Mouse (Mus musculus) layer of hippocampus, postnatal 10 days (tissue): ENCODE data around the gene Kcnq1. TPM values are rescaled to one million over a fixed set of nuclear protein-coding genes. Genes with fewer than 3 reads are reported as not detected.

ENCODE experiments used
- DNase-seq, 2 experiments: peaks; one replicate each; pipeline ENCODE4 v3.0.0; 2021; ENCODE audit warnings: low spot score in 2 of 2
- total RNA-seq, 2 experiments: library from RNA; stranded (reverse); gene quantifications; 2 replicates each; pipeline ENCODE4 v1.2.3; 2021

Kcnq1 gene
- total RNA-seq, 2 experiments from 2014 or later = 1.0 to 2.3 TPM

DNA sequence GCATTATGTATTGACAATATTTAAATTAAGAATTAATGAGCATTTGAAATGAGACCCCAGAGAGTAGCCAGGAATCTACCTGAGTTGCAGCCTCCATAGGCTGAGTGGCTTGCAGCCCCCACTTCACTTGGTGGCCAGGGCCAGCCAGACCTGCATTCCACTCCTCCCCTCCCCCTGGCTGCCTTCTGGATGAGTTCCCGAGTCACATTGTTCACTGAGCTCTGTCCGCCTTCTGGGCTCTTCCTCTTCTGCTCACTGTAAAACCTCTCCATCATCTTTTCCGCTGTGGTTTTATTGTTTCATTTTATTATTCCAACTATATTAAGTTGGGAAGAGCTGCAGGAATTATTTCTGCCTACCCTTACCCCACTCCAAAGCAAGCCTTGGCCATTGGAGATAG is 204.1 kb downstream of the Kcnq1 start:
- no peak for DNase-seq

DNA sequence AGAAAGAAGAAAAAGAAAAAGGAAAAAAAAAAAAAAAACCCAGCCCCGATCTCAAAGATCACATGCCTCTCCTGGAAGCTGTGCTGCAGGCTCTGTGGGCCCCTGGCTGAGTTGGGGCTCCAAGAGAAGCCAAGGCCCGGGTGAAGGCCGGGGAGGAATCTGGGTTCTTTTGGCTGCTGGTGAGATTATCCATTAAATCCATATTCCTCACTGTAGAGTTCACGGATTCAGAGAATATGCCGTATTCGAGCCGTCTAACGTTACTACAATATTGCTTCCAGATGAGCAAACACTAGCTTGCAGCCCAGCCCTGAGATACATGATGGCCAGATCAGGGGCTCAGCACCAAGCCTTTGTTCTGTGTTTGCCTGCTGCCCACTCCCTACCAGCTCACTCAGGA is 204.7 kb downstream of the Kcnq1 start:
- DNase-seq = no peak

DNA sequence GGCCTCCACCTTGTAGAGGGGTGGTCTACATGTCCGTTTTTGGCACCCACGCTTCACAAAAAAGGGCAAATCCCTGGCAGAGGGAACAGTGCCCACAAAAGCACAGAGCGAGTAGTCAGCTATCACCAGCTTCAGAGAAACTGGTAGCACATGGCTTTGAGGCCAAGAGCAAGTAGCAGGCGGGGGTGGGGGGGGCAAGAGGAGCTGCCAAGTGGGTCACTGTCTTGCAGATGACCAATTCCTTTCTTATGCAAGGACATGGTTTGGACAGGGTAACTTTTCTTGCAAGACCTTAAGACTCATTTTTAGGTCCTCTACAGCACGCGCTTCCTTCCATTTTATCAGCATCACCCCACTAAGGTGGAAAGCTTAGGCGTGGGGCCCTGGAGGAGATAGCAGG is 205.3 kb downstream of the Kcnq1 start:
- DNase-seq = no peak

DNA sequence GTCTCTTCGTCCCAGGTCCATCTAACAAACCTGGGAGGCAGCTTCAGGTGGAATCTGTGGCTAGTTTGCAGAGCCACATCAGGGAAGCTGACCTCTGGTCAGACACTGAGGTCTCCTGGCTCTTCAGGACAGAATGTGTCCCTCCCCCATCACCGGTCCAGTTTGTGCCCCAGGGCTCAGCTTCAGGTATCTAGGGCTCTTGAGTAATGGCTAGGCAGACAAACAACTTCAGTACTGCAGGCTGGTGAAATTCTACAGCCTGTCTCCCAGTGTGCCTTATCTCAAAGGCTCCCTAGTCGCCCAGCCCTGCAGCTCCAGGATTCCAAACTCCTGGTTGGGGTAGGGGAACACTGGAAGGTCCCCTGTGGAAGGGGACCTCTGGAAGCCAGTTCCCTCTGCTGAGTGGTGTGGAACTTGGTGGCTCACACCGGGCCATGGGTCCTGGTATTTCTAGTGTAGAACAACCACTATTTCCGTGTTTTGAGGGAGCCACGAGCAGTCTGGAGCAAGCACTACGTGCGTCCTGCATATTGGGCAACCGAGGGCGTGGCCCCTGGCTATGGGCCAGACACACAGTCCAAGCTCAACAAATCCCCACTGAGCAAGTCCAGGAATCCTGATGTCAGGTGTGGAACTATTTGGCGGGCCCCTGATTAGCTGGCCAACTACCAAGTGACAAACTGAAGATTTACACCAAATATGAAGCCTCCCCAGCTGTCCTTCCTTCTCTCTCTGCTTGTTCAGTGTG is 207.6 kb downstream of the Kcnq1 start:
- no peak for DNase-seq

DNA sequence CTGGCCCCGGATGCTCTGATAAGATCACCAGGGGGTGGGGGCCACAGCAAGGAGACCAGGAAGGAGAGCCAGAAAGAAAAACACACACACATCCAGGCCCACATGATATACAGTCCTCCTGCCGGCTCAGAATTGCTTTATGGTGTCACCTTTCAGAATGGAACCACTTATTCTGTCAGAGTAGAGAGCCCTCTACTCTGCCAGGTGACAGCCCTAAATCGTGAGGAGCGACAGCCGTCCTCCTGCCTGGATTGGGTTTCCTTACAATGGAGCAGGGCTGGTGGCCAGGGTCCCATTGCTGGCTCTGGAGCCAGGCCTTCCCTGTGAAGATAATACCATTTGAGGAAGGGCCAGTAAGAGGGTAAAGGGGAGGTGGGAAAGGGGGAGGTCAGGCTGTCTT is 212.3 kb downstream of the Kcnq1 start:
- DNase-seq = no peak

DNA sequence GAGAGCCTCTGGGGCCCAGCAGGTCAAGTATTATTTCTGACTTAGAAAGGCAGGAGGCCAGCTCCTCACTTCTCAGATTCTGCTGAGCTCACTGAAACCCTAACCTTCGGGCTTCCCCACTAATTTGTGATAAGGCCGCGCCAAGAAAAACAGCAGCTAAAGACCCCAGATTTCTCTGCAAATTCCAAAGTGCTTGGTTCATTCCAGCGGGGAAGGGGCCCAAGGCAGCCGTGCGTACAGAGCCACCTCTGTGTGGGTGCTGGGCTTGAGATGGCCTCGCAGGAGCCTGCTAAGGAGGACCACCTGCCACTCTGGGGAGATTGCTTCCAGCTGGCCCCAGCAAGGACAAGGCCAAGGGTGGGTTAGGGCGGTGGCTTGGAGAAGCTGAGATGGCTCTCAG is 214.2 kb downstream of the Kcnq1 start:
- DNase-seq = no peak

DNA sequence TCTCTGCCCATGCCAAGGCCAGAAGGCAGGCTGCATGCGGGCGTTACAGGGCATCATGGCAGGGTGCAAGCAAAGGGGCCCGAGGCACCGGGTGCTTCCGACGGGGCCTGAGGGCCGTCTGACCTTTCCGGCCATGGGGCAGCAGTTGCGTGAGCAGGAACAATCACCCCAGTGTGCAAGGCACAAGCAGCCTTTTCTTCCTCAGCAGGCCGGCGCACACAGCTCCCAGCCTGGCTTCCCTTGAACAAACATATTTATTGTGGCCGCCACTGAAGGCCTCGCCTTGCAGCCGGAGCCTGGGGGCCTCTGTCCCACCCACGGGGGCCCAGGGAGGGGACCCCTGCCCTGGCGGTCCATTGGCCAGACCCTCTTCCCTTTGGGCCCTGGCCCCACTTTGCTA is 218.9 kb downstream of the Kcnq1 start:
- DNase-seq = no peak

DNA sequence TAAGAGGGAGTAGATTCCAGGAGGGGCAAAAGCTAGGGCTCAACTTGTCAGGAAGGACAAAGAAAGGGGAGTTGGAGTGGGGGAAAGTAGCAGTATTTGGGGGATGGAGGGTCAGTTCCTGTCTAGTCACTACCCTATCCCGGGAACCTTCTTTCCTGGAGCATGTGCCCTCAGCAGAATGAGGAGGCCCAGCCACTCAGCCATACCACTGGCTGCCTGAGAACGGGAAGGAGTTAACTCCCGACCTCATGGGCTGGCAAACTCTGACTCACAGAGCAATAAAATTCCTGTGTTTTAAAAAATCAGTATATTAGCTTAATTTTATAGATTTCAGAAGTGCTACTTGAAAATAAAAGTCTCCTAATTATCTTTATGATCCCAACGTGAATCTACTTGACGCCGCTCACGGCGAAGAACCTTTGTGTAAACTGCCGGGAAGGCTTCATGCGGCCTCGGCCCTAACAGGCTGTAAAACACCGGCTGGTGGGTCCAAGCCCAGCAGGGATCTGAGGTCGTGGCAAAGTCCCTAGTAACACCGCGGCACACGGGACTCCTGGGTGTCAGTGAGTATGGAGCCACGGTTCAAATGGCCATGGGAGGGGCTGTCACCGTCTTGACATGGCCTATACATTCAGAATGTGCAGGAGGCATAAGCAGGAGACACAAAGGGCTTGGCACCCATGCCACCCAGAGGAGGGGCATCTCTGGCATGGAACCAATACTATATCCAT is 222.2 kb downstream of the Kcnq1 start:
- DNase-seq = no peak

DNA sequence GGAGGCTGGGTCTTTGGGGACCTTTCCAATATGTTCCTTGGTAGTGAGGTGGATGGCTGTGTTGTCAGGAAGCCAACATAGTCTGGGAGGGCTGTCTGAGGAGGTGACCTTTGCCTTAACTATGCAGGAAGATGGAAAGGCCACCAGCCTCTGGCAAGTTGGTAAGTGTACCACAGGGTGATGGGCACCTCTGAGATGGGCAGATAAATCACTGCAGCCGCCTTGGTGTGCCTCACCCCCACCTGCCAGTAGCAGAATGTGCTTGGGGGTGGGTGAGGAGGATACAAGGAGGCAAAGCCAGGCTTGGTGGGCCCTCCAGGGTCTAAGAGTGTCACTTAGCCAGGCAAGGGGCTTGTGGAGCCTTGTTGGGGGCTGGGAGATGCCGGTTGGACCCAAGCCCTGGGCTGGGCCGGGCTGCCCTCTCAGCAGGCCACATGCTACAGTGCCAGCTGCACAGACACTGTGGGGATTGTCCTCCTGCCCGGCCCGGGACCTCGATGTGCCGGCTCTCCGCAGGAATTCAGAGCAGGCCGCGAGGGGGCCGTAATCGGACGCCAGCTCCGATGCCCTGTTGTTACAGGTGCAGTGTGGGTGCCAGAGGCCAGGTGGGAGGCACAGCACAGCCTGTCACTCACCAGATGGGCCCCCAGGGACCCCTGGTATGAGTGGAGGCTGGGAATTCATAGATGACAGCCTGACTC is 223.1 kb downstream of the Kcnq1 start:
- DNase-seq = peak; percentile 27 to 54

DNA sequence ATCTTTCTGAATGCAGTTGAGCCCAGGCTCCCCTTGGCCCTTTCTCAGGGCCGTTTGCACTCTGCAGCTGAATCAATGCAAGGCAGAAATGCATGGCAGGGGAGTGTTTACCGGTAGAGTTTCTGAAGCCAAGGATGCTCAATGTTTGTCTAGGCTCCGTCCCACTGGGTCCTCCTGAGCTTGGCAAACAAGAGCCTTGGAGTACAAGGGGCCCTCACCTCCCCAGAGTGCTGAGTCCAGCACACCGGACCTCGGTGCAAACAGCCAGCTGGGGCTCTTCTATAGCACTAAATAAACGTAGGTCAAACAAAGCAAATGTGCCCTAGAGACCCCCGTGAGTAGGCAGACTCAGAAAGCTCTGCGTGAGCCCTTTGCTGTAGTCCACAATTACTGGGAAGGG is 226.9 kb downstream of the Kcnq1 start:
- DNase-seq = no peak

DNA sequence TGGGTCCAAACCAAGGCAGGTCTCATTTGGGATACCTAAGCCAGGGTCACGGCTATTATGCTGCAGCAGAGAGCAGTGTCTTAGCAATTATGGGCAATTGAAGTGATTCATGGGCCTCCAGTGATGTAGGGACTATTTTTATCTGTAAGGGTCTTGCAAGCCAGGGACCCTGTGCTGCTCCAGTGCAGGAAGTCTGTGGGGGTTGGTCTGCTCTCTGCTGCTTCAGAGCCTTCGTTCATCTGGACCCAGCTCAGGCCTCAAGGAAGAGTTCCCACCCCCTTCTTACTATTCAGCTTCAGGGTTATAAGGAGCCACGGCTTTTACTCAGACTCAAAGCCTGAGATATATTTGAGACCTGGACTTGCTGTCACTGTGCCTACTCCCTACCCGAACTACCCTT is 227.4 kb downstream of the Kcnq1 start:
- DNase-seq = no peak

DNA sequence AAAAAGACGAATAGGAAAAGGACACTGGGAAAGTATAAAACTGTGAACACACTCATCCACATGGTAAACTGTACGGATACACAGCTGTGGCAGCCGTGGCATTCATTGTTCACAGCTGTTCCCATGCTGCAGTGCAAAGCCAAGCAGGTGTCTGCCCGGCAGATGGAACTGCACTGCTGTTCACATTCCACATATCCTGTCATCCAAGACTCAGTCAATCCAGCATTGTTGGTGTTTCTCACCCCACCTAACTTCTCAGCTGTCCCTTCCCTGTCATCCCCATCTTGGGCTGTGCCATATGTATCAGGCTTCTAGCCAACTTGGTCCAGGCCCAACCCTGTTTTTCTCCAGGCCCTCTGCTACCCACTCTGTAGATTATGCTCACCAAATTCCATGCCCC is 232.5 kb downstream of the Kcnq1 start:
- DNase-seq = no peak

DNA sequence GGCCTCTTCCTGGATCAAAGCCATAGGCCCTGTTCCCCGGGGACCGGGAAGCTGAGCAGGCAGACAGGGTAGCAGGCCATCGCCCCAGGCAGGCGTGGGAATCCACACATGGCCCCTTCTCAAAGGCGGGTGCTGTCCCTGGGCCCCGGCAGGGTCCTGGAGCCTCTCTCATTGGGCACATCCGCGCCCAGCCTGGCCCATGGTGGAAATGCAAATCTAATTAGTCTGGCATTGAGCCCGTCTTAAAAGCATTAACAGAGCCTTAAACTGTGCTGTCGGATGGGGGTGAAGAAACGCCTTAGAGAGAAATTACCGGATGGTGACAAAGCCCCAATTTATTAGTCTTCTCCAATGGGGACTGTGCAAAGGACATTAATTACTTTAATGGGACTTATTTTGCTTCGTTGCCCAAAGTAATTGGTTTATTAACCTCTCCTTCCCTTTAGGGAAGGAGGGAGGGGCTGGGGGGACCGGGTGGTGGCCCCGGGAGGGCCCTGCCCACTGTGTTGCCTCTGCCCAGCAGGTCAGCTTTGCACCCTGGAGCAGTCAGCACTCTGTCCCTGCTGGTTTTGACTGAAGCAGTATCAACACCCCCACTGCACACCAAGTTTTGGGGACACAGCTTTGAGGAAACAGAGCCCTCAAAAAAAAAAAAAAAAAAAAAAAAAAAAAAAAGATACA is 234.6 kb downstream of the Kcnq1 start:
- peak in 1 of 2 experiments; percentile 28 for DNase-seq

DNA sequence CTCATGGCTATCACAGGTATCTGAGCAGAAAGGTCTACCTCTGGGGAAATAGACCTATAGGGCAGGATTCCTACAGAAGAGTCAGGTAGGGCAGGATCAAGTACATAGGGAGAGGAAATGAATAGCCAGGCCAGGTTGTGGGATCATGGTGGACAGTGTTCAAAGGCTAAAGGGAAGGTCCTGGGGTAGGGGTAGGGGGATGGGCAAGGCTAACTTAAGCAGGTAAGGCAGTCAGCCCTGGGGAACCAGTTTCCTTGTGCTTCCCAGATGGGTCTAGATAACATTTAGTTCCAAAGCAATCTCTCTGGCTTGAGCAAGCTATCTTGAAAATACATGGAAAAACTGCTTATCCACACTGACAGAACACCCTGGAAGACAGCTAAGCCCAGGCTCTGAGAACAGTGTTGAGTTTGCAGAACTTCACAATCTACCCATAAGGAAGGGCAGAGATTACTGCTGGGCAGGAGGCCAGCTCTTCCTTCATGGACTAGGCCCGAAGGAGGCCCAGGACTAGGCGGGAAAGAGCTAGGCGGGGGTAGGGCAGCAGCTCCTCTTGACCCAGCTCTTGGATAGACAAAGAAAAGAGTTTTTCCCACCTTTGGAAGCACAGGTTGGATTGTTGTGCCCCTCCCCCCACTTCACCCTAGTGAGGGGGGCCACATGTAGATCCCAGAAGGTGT is 235.3 kb downstream of the Kcnq1 start:
- DNase-seq = no peak

DNA sequence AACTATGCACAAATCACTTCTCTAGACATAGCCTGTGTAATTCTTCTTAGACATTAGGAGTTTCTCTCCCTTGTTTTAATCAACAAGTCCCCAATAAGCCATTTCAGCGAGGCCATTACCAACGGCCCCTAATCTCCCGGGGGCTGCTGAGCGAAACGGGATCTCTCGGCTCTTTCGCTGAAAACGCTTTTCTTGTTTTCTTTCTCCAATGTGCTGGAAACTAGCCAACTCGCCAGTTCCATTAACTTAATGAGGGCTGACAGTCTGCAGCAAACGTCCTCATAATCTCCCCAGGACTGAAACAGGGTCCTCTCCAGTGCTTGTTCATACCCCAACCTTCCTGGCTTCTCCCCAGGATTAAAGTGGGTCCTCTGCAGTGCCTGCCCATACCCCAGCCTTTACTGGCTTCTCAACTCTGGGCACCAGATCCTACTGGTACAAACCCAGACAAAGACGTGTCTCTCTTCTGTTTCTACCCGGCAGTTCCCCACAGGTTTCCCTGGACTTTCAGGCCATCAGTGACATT is 237.7 kb downstream of the Kcnq1 start:
- DNase-seq = peak; percentile 22 to 41

DNA sequence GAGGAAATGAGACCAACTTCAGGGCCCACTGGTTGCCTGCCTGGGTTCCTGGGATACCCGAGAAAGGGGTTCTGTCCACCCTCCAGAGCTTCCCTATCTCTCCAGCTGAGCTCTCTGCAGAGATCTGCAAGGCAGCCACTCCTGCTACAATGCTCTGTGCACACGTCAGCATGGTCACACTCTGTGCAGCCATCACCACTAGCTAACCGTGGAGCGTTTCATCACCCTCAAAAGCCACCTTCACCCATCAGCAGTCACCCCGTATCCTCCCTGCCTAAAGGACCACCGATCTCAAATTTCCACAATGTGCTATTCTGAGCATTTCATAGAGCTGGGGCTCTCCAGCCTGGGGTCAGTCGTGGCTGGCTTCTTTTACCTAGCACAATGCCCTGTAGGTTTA is 243.1 kb downstream of the Kcnq1 start:
- DNase-seq = no peak

DNA sequence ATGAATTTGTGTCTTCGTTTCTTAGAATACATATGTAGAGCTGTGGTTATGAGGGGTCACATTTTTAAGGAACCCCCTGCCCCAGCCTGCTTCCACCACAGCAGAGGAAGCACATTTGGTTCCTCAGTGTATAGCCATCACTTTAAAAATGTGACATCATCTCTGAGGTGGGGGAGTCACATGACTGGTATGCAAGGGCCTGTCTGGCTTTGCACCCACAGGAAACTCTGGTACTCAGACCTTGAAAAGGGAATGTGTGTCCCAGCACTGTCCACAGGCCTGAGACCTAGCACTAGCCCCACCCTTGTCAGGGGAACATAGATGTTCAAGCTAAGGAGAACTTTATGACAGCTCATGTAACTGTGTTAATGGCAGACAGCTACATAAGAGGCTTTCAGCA is 243.7 kb downstream of the Kcnq1 start:
- DNase-seq = no peak

DNA sequence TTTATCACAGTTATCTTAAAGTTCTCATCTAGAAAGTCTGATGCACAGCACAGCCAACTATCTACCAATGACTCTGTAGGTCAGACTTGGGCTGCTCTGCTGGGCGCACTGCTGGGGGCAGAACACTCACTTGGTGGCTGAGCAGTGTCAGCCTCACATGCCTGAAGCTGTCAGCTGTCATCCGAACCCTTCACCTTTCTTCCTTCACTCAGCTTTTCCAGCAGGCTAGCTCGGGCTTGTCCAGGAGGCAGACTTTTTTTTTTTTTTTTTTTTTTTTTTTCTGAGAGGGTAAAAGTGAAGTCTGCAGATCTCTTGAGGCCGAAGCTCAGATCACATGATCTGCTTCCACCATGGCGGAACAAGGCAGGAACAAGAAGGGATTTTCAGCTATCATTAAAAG is 249.7 kb downstream of the Kcnq1 start:
- no peak for DNase-seq

DNA sequence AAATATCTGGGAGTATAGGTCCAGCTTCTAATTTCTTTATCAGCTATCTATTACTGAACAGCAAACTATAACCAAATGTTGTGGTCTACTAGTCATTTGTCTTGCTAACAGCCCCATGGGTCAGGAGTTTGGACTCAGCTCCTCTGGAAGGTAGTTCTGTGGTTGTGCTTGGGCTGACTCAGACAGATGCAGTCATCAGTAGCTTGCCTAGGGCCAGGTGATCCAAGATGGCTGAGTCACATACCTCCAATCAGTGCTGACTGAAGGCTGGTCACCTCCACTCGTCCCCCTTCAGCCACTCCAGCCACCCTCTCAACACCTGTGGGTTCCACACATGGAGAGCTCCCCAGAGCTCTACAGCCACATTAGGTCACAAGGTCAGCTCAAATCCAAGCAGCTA is 250.9 kb downstream of the Kcnq1 start:
- DNase-seq = no peak

DNA sequence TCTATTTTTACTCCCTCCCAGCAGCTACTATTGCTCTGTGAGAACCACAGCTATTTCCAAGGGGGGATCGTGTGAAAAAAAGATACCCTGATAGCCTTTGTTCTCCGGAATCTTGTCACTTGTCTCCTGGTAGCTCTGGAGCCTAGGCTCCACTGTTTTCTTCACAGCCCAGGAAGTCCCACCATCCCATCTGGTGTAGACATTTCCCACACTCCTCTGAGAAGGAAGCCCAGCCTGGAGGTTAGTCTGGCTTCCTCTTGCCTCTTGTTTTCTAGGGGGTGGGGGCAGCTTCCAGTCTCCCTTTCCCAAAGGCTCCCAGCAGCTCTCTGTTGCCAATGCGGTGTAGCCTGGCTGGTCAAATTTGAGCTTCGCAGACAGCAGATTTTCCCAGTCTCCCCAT is 251.7 kb downstream of the Kcnq1 start:
- DNase-seq = no peak

DNA sequence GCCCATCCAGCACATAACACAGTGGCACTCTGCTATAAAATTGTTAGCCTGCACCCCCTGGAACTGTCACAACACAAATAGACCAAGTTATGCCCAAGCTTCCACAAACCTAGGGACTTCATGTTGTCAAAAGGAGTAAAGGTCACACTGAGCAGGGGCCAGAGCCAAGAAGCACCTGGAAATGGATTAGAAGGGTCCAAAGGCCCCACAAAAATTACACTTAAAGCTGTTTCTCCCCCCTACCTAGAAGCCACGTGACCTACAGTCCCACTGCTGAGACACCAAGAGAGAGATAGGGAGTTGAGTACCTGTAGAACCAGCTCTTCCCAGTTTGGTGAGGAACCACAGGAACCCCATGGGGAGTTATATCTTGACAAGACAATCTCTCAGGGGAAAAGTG is 253.6 kb downstream of the Kcnq1 start:
- DNase-seq = no peak
